Mouse (Mus musculus) megakaryocyte, adult 5-6 weeks (primary cell): ENCODE results near the gene Cttn. TPM values are rescaled to one million over a fixed set of nuclear protein-coding genes. Genes with fewer than 3 reads are reported as not detected.

Experiments
- ATAC-seq: 2 replicates; pipeline ENCODE4 v1.8.0; 2016; ENCODE audit warnings: mild to moderate bottlenecking, inconsistent platforms; ENCODE audit not compliant: poor library complexity, severe bottlenecking
- total RNA-seq, 2 experiments: library from RNA; stranded (forward) in 1 of 2; stranded (reverse) in 1 of 2; fragments of 153-499, 151-499 nt in 1 of 2; fragments of 221-1000, 200-1000 nt in 1 of 2; gene quantifications; 2 replicates each; pipeline versions ENCODE4 v1.2.3 to v1.2.4; 2015 to 2017

The Cttn gene
- total RNA-seq (2015) (0.04 and 0.30 TPM in 2 replicates), total RNA-seq (2017) (0.22 and 1.3 TPM in 2 replicates)

DNA sequence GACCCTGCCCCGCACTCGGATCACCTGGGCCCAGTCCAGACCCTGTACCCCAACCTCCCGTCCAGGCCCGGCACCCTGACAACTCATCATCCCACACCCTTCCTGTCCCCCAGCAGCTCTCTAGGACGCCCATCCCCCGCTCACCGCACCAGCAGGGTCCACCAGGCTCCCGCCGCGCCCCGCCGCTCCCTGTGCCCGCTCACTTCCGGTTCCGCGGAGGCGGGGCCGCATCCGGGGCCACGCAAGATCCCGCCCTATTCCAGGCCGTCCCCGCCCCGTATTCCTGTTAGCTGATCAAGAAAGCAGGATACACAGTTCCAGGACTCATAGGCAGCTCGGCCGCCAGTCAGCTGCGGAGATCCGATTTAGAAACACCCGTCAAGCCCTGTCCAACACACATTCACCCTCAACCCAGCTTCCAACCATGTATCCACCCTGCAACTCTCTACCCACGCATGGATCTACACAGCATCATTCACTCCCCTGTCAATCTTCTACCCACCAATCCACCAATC, at the start of gene Cttn:
Gene Cttn (minus strand): TSS at position 465 of the 515 bp plus-strand sequence.
- peak; percentile 22; the same call in 1 of the 2 replicates for ATAC-seq

GRCm38 (mm10) chr7:144519852-144520251, 49.0 kb upstream of the Cttn start:
- ATAC-seq, result no peak

DNA sequence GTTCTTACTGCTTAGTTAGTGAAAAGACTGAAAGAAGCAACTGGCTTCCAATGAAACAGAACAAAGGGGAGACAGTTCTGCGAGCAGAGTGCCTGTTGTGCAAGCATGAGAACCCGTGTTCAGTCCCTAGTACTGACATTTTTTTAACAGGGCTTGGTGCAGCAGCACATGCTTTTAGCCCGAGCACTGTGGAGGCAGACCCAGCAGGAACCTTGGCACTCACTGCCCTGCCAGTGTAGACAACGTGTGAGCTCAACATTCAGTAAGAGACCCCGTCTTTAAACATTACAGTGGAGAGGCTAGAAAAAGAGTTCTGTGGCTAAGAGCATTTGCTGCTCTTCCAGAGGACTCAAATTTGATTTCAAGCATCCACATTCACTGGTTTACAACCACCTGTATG, 45.9 kb upstream of the Cttn start:
- no peak for ATAC-seq

GRCm38 (mm10) chr7:144509090-144509489, 38.3 kb upstream of the Cttn start:
- no peak for ATAC-seq

DNA sequence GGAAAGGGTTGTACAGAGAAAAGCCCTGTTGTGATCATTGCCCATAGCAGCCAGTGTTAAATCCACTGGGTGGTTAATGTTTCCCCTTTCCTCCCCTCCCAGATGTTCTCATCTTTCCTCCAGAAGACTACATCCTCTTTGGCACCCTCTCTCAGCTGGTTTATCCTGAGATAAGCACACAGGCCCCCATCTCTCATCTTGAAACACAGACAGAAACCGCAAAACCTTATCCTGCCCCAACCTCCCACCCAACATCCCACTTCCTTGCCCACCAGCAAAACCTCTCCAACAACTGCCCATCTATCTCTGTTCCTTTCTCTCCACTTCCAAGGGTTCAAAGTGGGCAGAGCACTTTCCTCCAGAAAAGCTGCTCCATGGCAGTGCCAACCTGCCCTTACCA, 36.0 kb upstream of the Cttn start:
- ATAC-seq, result no peak

DNA sequence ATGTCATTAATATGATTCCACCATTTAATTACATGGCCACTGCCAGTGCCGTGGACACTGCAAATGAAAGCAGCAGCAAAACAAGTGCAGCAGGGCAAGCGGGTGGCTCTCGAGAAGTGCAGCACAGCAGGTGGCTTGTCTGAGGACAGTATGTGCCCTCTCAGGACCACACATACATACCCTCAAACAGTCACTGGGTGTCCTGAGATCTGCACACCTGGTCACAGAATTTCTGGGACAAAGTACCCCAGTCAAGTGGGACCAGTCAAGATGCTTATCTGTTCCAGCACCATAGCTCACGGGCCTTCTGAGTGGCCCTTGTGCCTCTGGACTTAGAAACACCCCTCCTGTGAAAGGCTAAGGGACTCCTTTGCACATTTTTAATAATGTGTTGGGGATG, 33.1 kb upstream of the Cttn start:
- no peak for ATAC-seq

DNA sequence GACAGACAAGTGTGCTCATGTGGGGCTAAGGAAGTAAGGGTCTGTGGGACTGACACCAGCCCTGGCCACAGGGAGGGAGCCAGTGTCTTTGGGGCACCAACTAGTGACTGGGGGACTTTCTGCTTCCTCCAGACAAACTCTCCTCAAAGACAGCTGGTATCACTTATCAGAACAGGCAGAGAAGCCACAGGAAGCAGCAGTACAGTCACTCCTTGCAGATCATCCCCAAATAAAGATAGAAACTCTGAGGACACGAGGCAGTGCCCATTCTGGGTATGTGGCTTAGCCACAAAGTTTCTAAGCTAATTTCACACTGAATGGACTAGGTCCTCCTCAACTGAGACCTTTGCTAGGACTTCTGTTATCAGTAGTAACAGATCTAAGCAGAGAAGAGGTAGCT, 22.1 kb upstream of the Cttn start:
- ATAC-seq, result peak; percentile 29

DNA sequence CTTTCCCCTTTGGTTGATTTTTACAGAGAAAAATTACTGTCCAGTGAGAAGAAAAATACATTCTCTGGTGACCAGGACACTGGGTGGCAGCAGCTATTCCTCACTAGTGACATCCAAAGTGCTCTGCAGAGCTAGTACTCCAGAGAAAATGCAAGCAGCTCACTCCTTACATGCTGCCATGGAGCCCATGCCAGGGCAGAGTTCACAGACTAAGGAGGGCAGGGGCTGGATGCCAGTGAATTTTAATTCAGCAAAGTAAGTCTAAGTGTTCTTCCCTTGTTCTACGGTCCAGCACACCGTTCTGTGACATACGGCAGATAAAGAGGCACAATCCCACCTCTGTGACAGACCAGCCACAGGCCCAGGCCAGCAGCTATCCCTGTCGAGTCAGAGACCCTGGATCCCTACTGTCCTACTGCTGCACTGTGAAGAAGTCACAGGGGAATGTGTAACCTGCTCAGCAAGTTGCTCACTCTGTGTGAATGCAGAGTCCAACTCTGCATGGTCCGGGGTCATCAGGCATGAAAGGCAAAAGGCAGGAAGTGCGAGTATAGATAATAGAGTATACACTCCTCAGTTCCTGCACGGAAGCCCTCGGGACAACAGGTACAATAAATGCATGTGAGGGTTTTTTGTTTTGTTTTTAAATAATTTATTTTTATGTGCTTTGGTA, 19.5 kb upstream of the Cttn start:
- no peak for ATAC-seq

GRCm38 (mm10) chr7:144489067-144489774, 18.4 kb upstream of the Cttn start:
- no peak for ATAC-seq

DNA sequence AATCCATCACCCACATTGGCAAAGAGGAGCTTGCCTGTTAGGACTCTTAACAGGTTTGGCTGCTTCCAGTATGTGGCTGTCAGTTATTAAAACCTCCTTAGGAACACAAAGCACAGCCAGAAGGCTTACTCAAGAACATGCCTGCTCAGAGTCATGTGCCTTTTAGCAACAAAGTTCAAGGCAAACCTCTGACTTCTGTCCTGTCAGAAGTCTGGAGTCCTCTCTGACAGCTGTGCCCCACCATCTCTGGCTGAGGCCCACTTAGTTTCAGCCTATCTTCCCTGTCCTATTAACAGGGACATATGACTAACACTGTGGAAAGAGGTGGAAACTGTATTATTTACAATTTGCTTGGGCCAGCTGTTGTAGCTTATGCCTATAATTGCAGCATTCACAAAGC, 9.5 kb upstream of the Cttn start:
- ATAC-seq, result no peak

- no peak for ATAC-seq
Observed at GRCm38 (mm10) chr7:144479569-144479968, 8.8 kb upstream of the Cttn start.

- ATAC-seq, result no peak
Observed at GRCm38 (mm10) chr7:144475741-144476140, 4.9 kb upstream of the Cttn start.

- no peak for ATAC-seq
Observed at GRCm38 (mm10) chr7:144473486-144473885, 2.7 kb upstream of the Cttn start.

GRCm38 (mm10) chr7:144471103-144471502, 294 bp upstream of the Cttn start:
- peak; percentile 52 for ATAC-seq

GRCm38 (mm10) chr7:144469908-144470544, 783 bp downstream of the Cttn start:
- ATAC-seq, result no peak

- no peak for ATAC-seq
Observed at GRCm38 (mm10) chr7:144469181-144469641, 1.6 kb downstream of the Cttn start.

DNA sequence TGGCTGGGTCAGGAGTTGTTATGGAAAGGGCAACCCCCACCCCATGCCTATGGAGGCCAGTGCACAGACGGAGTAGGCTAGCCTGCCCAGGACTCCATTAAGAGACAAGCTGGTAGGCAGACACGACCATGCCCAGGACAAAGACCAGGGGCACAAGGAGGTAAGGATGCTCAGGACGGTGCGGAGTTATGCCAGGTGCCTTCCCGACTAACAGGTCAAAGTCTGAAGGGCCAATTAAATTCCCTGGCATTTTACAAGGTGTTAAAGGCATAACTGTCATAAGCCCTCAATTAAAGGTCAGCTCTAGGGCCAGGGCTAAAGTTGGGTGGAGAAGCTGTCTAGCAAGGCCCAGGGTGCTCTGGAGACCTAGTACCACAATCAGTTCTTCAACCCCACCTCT, 2.1 kb downstream of the Cttn start:
- ATAC-seq, result no peak

GRCm38 (mm10) chr7:144462577-144462976, 8.2 kb downstream of the Cttn start:
- no peak for ATAC-seq

GRCm38 (mm10) chr7:144461246-144461902, 9.4 kb downstream of the Cttn start:
- no peak for ATAC-seq

DNA sequence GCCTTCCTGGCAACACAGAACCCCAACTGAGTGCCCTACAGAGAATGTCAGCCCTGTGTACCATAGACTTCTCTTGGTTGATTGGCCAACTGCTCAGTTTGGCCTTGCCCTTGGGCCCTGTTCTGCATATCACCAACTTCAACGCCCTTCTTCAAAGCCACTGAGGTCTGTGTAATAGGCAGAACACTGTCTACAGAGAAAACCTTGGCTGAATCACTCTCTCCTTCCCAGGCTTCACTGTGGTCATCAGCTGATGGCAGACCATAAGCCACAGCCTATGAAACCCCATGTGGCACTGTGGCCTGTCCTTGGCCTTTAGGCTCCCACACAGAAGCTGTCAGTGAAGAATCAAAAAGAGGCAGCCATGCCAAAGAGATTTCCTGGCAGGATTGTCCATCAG, 11.9 kb downstream of the Cttn start:
- no peak for ATAC-seq

GRCm38 (mm10) chr7:144450661-144451060, 20.1 kb downstream of the Cttn start:
- no peak for ATAC-seq
